Mouse (Mus musculus): Measurements from ENCODE around the gene Olfr657. TPM values are rescaled to one million over a fixed set of nuclear protein-coding genes. Genes with fewer than 3 reads are reported as not detected.

The Olfr657 gene
- not detected in 2 replicates for polyA plus RNA-seq (2015; fragmentation: Nextera tagmentation; extraction: Ambion mirVana)

DNA sequence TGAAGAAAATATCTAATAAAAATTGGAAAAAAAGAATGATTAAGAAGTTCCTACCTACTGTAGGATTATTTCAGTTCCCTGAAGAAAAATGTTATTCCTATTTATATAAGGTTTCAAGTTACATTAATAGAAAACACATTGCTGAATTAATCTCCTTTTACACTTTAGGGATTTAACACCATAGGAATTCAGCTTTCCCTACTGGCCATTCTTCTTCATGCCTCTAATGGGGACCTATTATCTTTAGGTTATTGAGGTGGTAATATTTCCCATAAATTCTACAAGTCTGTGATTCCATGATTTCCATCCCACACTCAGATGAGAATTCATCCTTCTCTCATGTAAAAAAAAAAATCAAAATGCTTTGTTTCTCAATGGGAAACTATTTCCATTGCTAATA is at the start of gene Olfr657:
Gene Olfr657 (plus strand): TSS at position 301 of the 400 bp plus-strand sequence.
- Histone ChIP-seq H3K4me3 (ENCODE audit: low read length) (no peak within 1 kb of the TSS), H3K4me1 (replicated peaks; ENCODE audit: control insufficient read depth, insufficient read depth, low read length) (no peaks in the 10 kb centered on the region), H3K36me3 (ENCODE audit: control insufficient read depth, insufficient read depth, low read length) (no peaks in the 10 kb centered on the region), H3K9me3 (ENCODE audit: control insufficient read depth, low read length) (no peaks in the 10 kb centered on the region), H3K27ac (ENCODE audit: low read length) (no peak within 1 kb of the TSS), H3K27me3 (ENCODE audit: control insufficient read depth, insufficient read depth, low read depth, low read length) (no peaks in the 10 kb centered on the region), H3K9ac (ENCODE audit: low read length) (no peak within 1 kb of the TSS), H3K4me2 (ENCODE audit: low read depth, low read length) (no peak within 1 kb of the TSS)
- ATAC-seq (ENCODE audit: low read depth), result no peak

DNA sequence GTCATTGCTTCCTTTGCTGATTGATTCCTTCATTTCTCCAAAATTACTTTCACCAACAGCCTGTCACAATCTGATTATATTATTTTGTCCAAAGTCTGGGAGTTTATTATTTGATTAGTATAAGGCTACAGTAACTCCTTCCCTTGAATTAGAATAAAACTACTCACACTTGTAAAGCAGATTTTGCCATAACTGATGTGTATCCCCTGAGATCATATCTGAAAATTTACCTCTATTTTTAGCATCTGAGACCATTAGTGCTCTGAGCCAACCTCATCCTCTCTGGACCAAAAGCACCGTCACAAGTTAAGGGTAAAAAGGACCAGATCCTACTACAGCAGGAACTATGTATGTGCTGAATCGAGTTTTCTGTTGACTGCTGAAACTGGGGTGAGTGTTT is 47.6 kb upstream of the Olfr657 start, which contains the start of gene Olfr653:
Gene Olfr653 (plus strand): TSS at position 301 of the 400 bp plus-strand sequence.
- Histone ChIP-seq H3K9me3 (ENCODE audit: control insufficient read depth, low read length) (no peaks in the 10 kb centered on the region), H3K9ac (ENCODE audit: low read length) (no peak within 1 kb of the TSS), H3K4me1 (replicated peaks; ENCODE audit: control insufficient read depth, insufficient read depth, low read length) (no peaks in the 10 kb centered on the region), H3K27me3 (ENCODE audit: control insufficient read depth, insufficient read depth, low read depth, low read length) (no peaks in the 10 kb centered on the region), H3K4me2 (ENCODE audit: low read depth, low read length) (no peak within 1 kb of the TSS), H3K27ac (ENCODE audit: low read length) (no peak within 1 kb of the TSS), H3K4me3 (ENCODE audit: low read length) (no peak within 1 kb of the TSS), H3K36me3 (ENCODE audit: control insufficient read depth, insufficient read depth, low read length) (no peaks in the 10 kb centered on the region)
- WGBS, result 60% methylated on average over 2 of the region's 2 CpGs
- no peak for ATAC-seq (ENCODE audit: low read depth)

DNA sequence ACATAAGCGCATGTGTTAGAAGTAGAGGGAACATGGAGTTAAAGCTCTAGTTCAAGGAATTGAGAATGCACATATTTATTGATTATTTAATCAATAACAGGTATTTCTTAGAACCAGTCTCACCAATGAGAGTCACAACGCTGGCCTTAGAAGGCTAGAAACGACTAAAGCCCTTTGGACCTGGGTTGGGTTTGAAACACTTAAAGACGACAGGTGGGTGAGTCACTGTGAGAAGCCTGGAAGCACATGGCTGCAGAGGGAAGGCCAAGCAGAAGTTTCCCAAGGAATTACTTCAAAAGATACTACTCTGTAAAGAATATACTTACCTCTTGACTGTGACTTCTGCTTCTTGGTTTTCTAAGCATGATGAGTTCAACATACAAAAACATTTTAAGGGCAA is 43.7 kb upstream of the Olfr657 start:
- Histone ChIP-seq H3K4me1 (replicated peaks; ENCODE audit: control insufficient read depth, insufficient read depth, low read length) (no peaks in the 10 kb centered on the region), H3K4me2 (ENCODE audit: low read depth, low read length) (no peak overlapping the region), H3K9me3 (ENCODE audit: control insufficient read depth, low read length) (no peaks in the 10 kb centered on the region), H3K4me3 (ENCODE audit: low read length) (no peak overlapping the region), H3K27ac (ENCODE audit: low read length) (no peak overlapping the region), H3K9ac (ENCODE audit: low read length) (no peak overlapping the region), H3K36me3 (ENCODE audit: control insufficient read depth, insufficient read depth, low read length) (no peaks in the 10 kb centered on the region), H3K27me3 (ENCODE audit: control insufficient read depth, insufficient read depth, low read depth, low read length) (no peaks in the 10 kb centered on the region)
- ATAC-seq (ENCODE audit: low read depth), result no peak
- 88% methylated on average over 4 of the region's 4 CpGs for WGBS

DNA sequence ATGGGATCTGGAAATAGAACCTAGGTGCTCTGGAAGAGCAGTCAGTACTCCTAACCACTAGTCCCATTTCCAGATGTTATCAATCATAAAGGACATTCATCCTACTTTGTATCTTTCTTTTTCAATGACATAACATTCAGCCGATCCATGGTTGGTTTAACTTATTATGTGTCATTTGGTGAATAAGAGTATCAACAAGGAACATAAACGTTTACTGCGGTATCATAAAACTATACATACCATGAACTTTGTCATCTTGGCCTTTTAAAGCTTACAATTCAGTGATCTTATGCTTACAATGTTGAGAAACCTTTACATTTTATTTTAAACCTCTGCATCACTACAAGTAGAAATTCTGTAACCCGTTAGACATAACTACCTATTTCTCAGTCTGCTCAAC is 43.2 kb upstream of the Olfr657 start:
- Histone ChIP-seq H3K27ac (ENCODE audit: low read length) (no peak overlapping the region), H3K9me3 (ENCODE audit: control insufficient read depth, low read length) (no peaks in the 10 kb centered on the region), H3K36me3 (ENCODE audit: control insufficient read depth, insufficient read depth, low read length) (no peaks in the 10 kb centered on the region), H3K4me3 (ENCODE audit: low read length) (no peak overlapping the region), H3K4me1 (replicated peaks; ENCODE audit: control insufficient read depth, insufficient read depth, low read length) (no peaks in the 10 kb centered on the region), H3K4me2 (ENCODE audit: low read depth, low read length) (no peak overlapping the region), H3K9ac (ENCODE audit: low read length) (no peak overlapping the region), H3K27me3 (ENCODE audit: control insufficient read depth, insufficient read depth, low read depth, low read length) (no peaks in the 10 kb centered on the region)
- 73% methylated on average over 4 of the region's 4 CpGs for WGBS
- ATAC-seq (ENCODE audit: low read depth), result no peak

DNA sequence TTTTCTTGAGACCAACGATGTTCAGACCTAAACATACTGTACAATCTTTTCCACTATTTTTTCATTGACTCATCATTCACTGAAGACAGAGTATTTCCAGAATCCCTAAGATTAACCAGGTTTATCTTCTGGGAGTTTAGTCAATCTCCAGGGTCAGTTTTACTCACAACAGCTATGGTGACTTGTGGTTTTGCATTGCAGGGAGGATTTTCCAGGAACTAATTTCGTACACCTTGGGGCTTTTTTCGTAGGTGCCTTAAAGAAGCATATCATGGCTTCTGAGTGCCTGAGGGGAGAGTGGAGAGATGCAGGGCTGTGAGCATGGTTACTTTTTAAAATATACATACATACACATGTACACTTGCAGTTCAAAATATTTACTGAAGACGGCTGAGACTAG is 37.9 kb upstream of the Olfr657 start, which contains the start of gene Olfr654:
Gene Olfr654 (plus strand): TSS at position 301 of the 400 bp plus-strand sequence.
- Histone ChIP-seq H3K27me3 (ENCODE audit: control insufficient read depth, insufficient read depth, low read depth, low read length) (no peaks in the 10 kb centered on the region), H3K36me3 (ENCODE audit: control insufficient read depth, insufficient read depth, low read length) (no peaks in the 10 kb centered on the region), H3K9ac (ENCODE audit: low read length) (no peak within 1 kb of the TSS), H3K27ac (ENCODE audit: low read length) (no peak within 1 kb of the TSS), H3K4me2 (ENCODE audit: low read depth, low read length) (no peak within 1 kb of the TSS), H3K4me3 (ENCODE audit: low read length) (no peak within 1 kb of the TSS), H3K4me1 (replicated peaks; ENCODE audit: control insufficient read depth, insufficient read depth, low read length) (no peaks in the 10 kb centered on the region), H3K9me3 (ENCODE audit: control insufficient read depth, low read length) (no peaks in the 10 kb centered on the region)
- no peak for ATAC-seq (ENCODE audit: low read depth)
- WGBS, result 76% methylated on average over 4 of the region's 4 CpGs

DNA sequence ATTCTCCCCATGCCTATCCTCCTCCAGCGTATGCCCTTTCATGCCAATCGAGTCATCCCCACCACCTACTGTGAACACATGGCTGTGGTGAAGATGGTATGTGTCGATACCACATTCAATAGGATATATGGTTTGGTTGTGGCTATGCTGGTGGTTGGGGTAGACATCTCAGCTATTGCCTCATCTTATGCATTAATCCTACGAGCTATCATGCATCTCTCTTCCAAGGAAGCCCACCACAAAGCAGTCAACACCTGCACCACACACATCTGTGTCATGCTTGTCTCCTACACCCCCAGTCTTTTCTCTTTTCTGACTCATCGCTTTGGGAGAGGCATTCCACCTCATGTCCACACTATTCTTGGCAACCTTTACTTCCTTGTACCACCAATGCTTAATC is 36.3 kb upstream of the Olfr657 start:
- no peak overlapping the region for H3K4me2 ChIP-seq (ENCODE audit: low read depth, low read length)
- no peaks in the 10 kb centered on the region for H3K9me3 ChIP-seq (ENCODE audit: control insufficient read depth, low read length)
- H3K4me3 ChIP-seq (ENCODE audit: low read length), result no peak overlapping the region
- H3K27ac ChIP-seq (ENCODE audit: low read length), result no peak overlapping the region
- H3K27me3 ChIP-seq (ENCODE audit: control insufficient read depth, insufficient read depth, low read depth, low read length), result no peaks in the 10 kb centered on the region
- H3K36me3 ChIP-seq (ENCODE audit: control insufficient read depth, insufficient read depth, low read length), result no peaks in the 10 kb centered on the region
- H3K9ac ChIP-seq (ENCODE audit: low read length), result no peak overlapping the region
- no peak for ATAC-seq (ENCODE audit: low read depth)
- WGBS, result 78% methylated on average over 5 of the region's 5 CpGs
- H3K4me1 ChIP-seq (replicated peaks; ENCODE audit: control insufficient read depth, insufficient read depth, low read length), result no peaks in the 10 kb centered on the region

DNA sequence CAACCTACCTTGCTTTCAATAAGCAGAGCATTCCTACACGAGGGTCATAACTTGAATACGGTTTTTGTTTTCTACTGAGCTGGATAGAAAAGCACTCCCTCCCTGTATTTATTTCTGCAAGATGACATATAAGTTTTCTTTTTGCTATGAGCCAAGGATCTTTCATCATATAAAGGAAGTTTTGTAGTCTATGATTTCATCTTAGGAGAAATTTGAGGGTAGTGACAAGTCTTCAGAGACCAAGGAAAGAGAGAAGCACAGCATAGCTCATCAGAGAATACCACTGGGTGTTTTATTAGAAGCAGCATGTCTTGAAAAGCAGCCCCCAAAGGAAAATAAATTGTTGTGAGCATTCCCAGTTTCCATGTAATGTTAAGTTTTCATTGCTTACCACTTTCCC is 22.9 kb upstream of the Olfr657 start, which contains the start of gene Olfr655:
Gene Olfr655 (minus strand): TSS at position 101 of the 400 bp plus-strand sequence.
- Histone ChIP-seq H3K27me3 (ENCODE audit: control insufficient read depth, insufficient read depth, low read depth, low read length) (no peaks in the 10 kb centered on the region), H3K9me3 (ENCODE audit: control insufficient read depth, low read length) (no peaks in the 10 kb centered on the region), H3K4me1 (replicated peaks; ENCODE audit: control insufficient read depth, insufficient read depth, low read length) (no peaks in the 10 kb centered on the region), H3K36me3 (ENCODE audit: control insufficient read depth, insufficient read depth, low read length) (no peaks in the 10 kb centered on the region), H3K4me3 (ENCODE audit: low read length) (no peak within 1 kb of the TSS), H3K9ac (ENCODE audit: low read length) (no peak within 1 kb of the TSS), H3K27ac (ENCODE audit: low read length) (no peak within 1 kb of the TSS), H3K4me2 (ENCODE audit: low read depth, low read length) (no peak within 1 kb of the TSS)
- no peak for ATAC-seq (ENCODE audit: low read depth)
- WGBS, result 80% methylated on average over 2 of the region's 2 CpGs

DNA sequence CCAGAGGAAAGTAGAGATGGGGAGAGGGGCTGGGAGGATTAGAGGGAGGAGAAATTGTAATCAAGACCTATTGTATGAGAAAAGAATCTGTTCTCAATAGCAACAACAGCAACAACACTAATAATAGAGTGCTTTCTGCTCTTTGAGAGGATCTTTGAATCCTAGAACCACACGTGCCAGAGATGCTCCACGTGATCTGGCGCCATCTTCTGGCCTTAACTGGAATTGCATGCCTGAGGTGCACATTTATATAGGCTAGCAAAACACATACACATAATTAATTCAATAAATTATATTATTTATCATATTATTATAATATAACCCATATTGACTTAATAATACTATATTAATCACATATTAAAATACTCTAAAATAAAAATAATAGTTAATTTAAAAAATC is 21.4 kb upstream of the Olfr657 start:
- H3K27me3 ChIP-seq (ENCODE audit: control insufficient read depth, insufficient read depth, low read depth, low read length), result no peaks in the 10 kb centered on the region
- H3K4me3 ChIP-seq (ENCODE audit: low read length), result no peak overlapping the region
- no peak overlapping the region for H3K4me2 ChIP-seq (ENCODE audit: low read depth, low read length)
- no peak overlapping the region for H3K27ac ChIP-seq (ENCODE audit: low read length)
- H3K9ac ChIP-seq (ENCODE audit: low read length), result no peak overlapping the region
- no peaks in the 10 kb centered on the region for H3K9me3 ChIP-seq (ENCODE audit: control insufficient read depth, low read length)
- no peak for ATAC-seq (ENCODE audit: low read depth)
- no peaks in the 10 kb centered on the region for H3K4me1 ChIP-seq (replicated peaks; ENCODE audit: control insufficient read depth, insufficient read depth, low read length)
- H3K36me3 ChIP-seq (ENCODE audit: control insufficient read depth, insufficient read depth, low read length), result no peaks in the 10 kb centered on the region
- 3% methylated on average over 3 of the region's 3 CpGs for WGBS

DNA sequence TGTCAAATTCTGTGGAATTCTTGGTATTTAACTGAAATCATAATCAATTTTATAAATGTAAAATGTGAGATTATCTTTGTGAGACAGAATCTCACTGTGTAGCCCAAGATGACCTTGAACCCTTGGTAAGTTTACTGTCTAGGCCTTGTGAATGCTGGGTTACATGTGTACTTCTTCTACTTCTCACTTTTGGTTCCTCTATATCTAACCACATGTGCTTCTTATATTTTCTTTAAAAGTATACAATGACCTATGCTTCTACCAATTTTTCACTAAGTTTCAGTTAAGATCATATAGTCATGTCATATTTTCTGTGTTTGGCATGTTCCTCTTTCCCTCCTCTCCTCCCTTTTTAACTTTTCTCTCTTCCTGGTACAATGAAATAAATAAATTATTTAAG is 19.9 kb upstream of the Olfr657 start:
- H3K4me3 ChIP-seq (ENCODE audit: low read length), result no peak overlapping the region
- H3K9ac ChIP-seq (ENCODE audit: low read length), result no peak overlapping the region
- no peaks in the 10 kb centered on the region for H3K36me3 ChIP-seq (ENCODE audit: control insufficient read depth, insufficient read depth, low read length)

DNA sequence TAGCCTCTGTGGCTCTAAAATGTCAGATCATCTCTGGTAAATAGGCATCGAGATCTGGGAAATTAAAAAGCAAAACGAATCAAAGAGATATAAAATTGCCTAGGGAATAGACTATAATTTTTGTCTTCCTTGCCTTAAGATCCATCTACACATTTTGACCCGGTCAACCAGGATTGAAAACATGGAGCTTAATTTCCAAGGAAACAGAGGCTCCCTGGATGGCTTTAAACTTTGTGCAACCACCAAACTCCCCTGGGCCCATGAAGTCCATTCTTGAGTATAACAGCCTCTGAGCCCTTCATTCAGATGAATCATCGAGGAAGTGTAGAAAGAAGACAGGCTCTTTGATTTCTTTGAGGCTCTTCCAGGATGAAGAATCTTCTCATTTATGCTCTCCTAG is 10.9 kb upstream of the Olfr657 start, which contains the start of gene Olfr656:
Gene Olfr656 (plus strand): TSS at position 301 of the 400 bp plus-strand sequence.
- 76% methylated on average over 4 of the region's 4 CpGs for WGBS

More for the DNA sequence above, 19.9 kb upstream of the Olfr657 start:
- no peaks in the 10 kb centered on the region for H3K27me3 ChIP-seq (ENCODE audit: control insufficient read depth, insufficient read depth, low read depth, low read length)
- no peak overlapping the region for H3K4me2 ChIP-seq (ENCODE audit: low read depth, low read length)
- no peak for ATAC-seq (ENCODE audit: low read depth)
- no peaks in the 10 kb centered on the region for H3K9me3 ChIP-seq (ENCODE audit: control insufficient read depth, low read length)
- H3K4me1 ChIP-seq (replicated peaks; ENCODE audit: control insufficient read depth, insufficient read depth, low read length), result no peaks in the 10 kb centered on the region
- no peak overlapping the region for H3K27ac ChIP-seq (ENCODE audit: low read length)

More for the DNA sequence above, 10.9 kb upstream of the Olfr657 start, which contains the start of gene Olfr656:
- no peak for ATAC-seq (ENCODE audit: low read depth)
- H3K9ac ChIP-seq (ENCODE audit: low read length), result no peak within 1 kb of the TSS
- H3K9me3 ChIP-seq (ENCODE audit: control insufficient read depth, low read length), result no peaks in the 10 kb centered on the region; the same call in 1 of the 2 replicates
- H3K4me3 ChIP-seq (ENCODE audit: low read length), result no peak within 1 kb of the TSS
- H3K4me2 ChIP-seq (ENCODE audit: low read depth, low read length), result no peak within 1 kb of the TSS
- no peaks in the 10 kb centered on the region for H3K36me3 ChIP-seq (ENCODE audit: control insufficient read depth, insufficient read depth, low read length)
- no peaks in the 10 kb centered on the region for H3K4me1 ChIP-seq (replicated peaks; ENCODE audit: control insufficient read depth, insufficient read depth, low read length)
- no peaks in the 10 kb centered on the region for H3K27me3 ChIP-seq (ENCODE audit: control insufficient read depth, insufficient read depth, low read depth, low read length)
- H3K27ac ChIP-seq (ENCODE audit: low read length), result no peak within 1 kb of the TSS

Data from lung, embryonic 16.5 days (tissue).